Mouse (Mus musculus) splenic B cell, adult 2 months (primary cell): Measurements from ENCODE around the gene Aldh3b2.
A peak's percentile ranks its signal among the peaks of the same experiment; 100 is the strongest.
"Not testable (repeated sequence)": the region's sequence is repeated elsewhere in the genome, so short reads cannot be mapped to it uniquely, and the experiment has no call there.

ENCODE experiments used
- DNase-seq: peaks from one replicate; pipeline ENCODE4 v3.0.0-alpha.2; 2011; ENCODE audit warnings: low read depth, low spot score
- H3K27me3 ChIP-seq: 2 replicates; pipeline ENCODE4 v1.6.1; 2012; ENCODE audit warnings: mild to moderate bottlenecking, low read length, moderate library complexity, mixed read lengths; ENCODE audit not compliant: control insufficient read depth, poor library complexity, insufficient read depth, severe bottlenecking
- H3K36me3 ChIP-seq: 2 replicates; pipeline ENCODE4 v1.6.1; 2012; ENCODE audit warnings: mild to moderate bottlenecking, low read length, moderate library complexity, mixed read lengths; ENCODE audit not compliant: control insufficient read depth, poor library complexity, insufficient read depth, severe bottlenecking

Gene Aldh3b2

GRCm38 (mm10) chr19:3935896-3936850, 36.0 kb upstream of the Aldh3b2 start:
- H3K27me3 ChIP-seq, result no peaks in the 10 kb centered on the region
- H3K36me3 ChIP-seq, result no peaks in the 10 kb centered on the region; the same call in 1 of the 2 replicates
- peak; percentile 83 for DNase-seq

GRCm38 (mm10) chr19:3942315-3942714, 29.8 kb upstream of the Aldh3b2 start:
- DNase-seq, result peak; percentile 59
- Histone ChIP-seq H3K27me3 (no peaks in the 10 kb centered on the region; the same call in 1 of the 2 replicates), H3K36me3 (peaks cover 19% of the 10 kb centered on the region)

GRCm38 (mm10) chr19:3942986-3943735, 29.0 kb upstream of the Aldh3b2 start:
- peak; percentile 94 for DNase-seq
- peaks cover 28% of the 10 kb centered on the region for H3K36me3 ChIP-seq
- no peaks in the 10 kb centered on the region; the same call in 1 of the 2 replicates for H3K27me3 ChIP-seq

- peak; percentile 59 for DNase-seq
- Histone ChIP-seq H3K27me3 (no peaks in the 10 kb centered on the region; the same call in 1 of the 2 replicates), H3K36me3 (peaks cover 41% of the 10 kb centered on the region)
These were observed 26.1 kb upstream of the Aldh3b2 start for GRCm38 (mm10) chr19:3945872-3946564.

GRCm38 (mm10) chr19:3946715-3947114, 25.4 kb upstream of the Aldh3b2 start:
- DNase-seq, result peak; percentile 81
- no peaks in the 10 kb centered on the region; the same call in 1 of the 2 replicates for H3K27me3 ChIP-seq
- H3K36me3 ChIP-seq, result peaks cover 41% of the 10 kb centered on the region

GRCm38 (mm10) chr19:3947813-3948212, 24.3 kb upstream of the Aldh3b2 start:
- peaks cover 36% of the 10 kb centered on the region for H3K36me3 ChIP-seq
- DNase-seq, result no peak
- no peaks in the 10 kb centered on the region; the same call in 1 of the 2 replicates for H3K27me3 ChIP-seq

- no peaks in the 10 kb centered on the region for H3K27me3 ChIP-seq
- DNase-seq, result no peak
- peaks cover 36% of the 10 kb centered on the region for H3K36me3 ChIP-seq
These were observed 23.6 kb upstream of the Aldh3b2 start for GRCm38 (mm10) chr19:3948546-3948945.

GRCm38 (mm10) chr19:3950331-3950730, 21.8 kb upstream of the Aldh3b2 start:
- Histone ChIP-seq H3K36me3 (peaks cover 33% of the 10 kb centered on the region), H3K27me3 (no peaks in the 10 kb centered on the region)
- no peak for DNase-seq

- Histone ChIP-seq H3K36me3 (peaks cover 33% of the 10 kb centered on the region), H3K27me3 (no peaks in the 10 kb centered on the region)
- peak; percentile 31 for DNase-seq
These were observed 20.7 kb upstream of the Aldh3b2 start for GRCm38 (mm10) chr19:3951461-3951860.

- H3K27me3 ChIP-seq, result no peaks in the 10 kb centered on the region
- no peak for DNase-seq
- H3K36me3 ChIP-seq, result peaks cover 26% of the 10 kb centered on the region
These were observed 20.0 kb upstream of the Aldh3b2 start for GRCm38 (mm10) chr19:3952099-3952498.

- peaks cover 2% of the 10 kb centered on the region; the same call in 1 of the 2 replicates for H3K36me3 ChIP-seq
- H3K27me3 ChIP-seq, result no peaks in the 10 kb centered on the region
- DNase-seq, result no peak
These were observed 17.1 kb upstream of the Aldh3b2 start for GRCm38 (mm10) chr19:3955033-3955432.

- DNase-seq, result no peak
These were observed 16.3 kb upstream of the Aldh3b2 start for GRCm38 (mm10) chr19:3955804-3956203.

GRCm38 (mm10) chr19:3957296-3958036, 14.7 kb upstream of the Aldh3b2 start:
- H3K27me3 ChIP-seq, DNase-seq, H3K36me3 ChIP-seq: not testable (repeated sequence)

More at GRCm38 (mm10) chr19:3955804-3956203, 16.3 kb upstream of the Aldh3b2 start:
- Histone ChIP-seq H3K27me3 (no peaks in the 10 kb centered on the region), H3K36me3 (peaks cover 2% of the 10 kb centered on the region; the same call in 1 of the 2 replicates)

- no peak for DNase-seq
- Histone ChIP-seq H3K36me3 (no peaks in the 10 kb centered on the region), H3K27me3 (no peaks in the 10 kb centered on the region)
These were observed 13.7 kb upstream of the Aldh3b2 start, which contains the start of gene Aldh3b3 for GRCm38 (mm10) chr19:3958470-3958869. Aldh3b3 (plus strand) TSS chr19:3958645.
